Mouse (Mus musculus): ENCODE measurements at regions not wholly inside any gene's neighbourhood (a gene's known extent, or its start where the extent isn't known, plus 50 kb on each side); places are given as distances from the start of the nearest gene placed in this dataset.

DNA sequence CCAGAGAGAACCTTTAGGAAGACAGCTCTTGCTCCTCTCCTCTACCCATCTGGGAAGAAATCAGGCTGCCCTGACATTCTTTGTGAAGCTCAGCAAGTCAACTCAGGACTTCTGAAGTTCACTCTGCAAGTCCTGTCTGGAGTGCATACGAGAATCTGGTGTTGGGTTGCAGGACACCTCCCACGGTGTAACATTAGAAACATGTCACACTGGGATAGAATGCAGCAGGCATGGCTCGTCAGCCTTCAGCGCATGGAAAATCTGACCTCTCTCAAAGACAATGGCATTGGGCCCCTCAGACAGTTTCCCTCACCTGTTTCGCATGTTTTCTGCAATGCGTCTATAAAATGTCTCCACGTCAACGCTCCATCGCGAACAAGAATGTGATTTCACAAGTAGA, 251.5 kb downstream of the Fgf9 start:
- WGBS: 91% methylated on average over 10 of the region's 10 CpGs
- no peak overlapping the region for H3K27ac ChIP-seq (ENCODE audit: insufficient read depth, low read length)

DNA sequence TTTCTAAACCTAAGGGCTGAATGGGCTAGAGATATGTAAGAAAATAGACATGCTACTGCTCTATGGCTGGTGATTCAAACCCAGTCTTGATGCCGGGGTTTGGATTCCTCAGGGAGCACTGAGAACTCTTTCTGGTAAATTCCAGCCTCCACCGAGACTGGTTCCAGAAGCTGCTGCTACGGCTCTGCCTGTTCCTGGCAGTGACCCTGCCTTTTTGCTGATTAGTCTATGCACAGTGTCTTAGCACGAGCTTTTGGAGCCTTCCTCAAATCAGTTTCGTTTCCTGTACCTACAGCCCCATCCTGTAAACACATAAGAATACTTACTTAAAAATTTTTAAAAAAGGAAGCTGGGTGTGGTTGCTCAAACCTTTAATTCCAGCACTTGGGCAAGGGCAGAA, 250.9 kb downstream of the Fgf9 start:
- Histone ChIP-seq H3K27me3 (ENCODE audit: control insufficient read depth, insufficient read depth, low read length) (no peaks in the 10 kb centered on the region), H3K36me3 (ENCODE audit: control insufficient read depth, insufficient read depth, low read length) (no peaks in the 10 kb centered on the region), H3K4me1 (ENCODE audit: control insufficient read depth, insufficient read depth, insufficient read length) (no peaks in the 10 kb centered on the region), H3K4me3 (ENCODE audit: extremely low read depth, insufficient read depth, insufficient read length) (no peak overlapping the region), H3K27ac (ENCODE audit: insufficient read depth, low read length) (no peak overlapping the region)
- no peak for TF ChIP-seq CTCF (IDR thresholded peaks at IDR 0.05; ENCODE audit: extremely low read depth, insufficient read depth, insufficient read length, insufficient replicate concordance)
- no peak for TF ChIP-seq POLR2A (IDR thresholded peaks at IDR 0.05; ENCODE audit: low read depth, low read length)
- 40% methylated on average over 5 of the region's 5 CpGs for WGBS
- peak in 1 of 2 experiments; percentile 29 for DNase-seq (ENCODE audit: low read depth in 1 of 2, low spot score in 2 of 2)

More for the DNA sequence above, 251.5 kb downstream of the Fgf9 start:
- Histone ChIP-seq H3K27me3 (ENCODE audit: control insufficient read depth, insufficient read depth, low read length) (no peaks in the 10 kb centered on the region), H3K4me3 (ENCODE audit: extremely low read depth, insufficient read depth, insufficient read length) (no peak overlapping the region), H3K36me3 (ENCODE audit: control insufficient read depth, insufficient read depth, low read length) (no peaks in the 10 kb centered on the region), H3K4me1 (ENCODE audit: control insufficient read depth, insufficient read depth, insufficient read length) (no peaks in the 10 kb centered on the region)
- DNase-seq (ENCODE audit: low read depth in 1 of 2, low spot score in 2 of 2): no peak
- TF ChIP-seq POLR2A (IDR thresholded peaks at IDR 0.05; ENCODE audit: low read depth, low read length): no peak

DNA sequence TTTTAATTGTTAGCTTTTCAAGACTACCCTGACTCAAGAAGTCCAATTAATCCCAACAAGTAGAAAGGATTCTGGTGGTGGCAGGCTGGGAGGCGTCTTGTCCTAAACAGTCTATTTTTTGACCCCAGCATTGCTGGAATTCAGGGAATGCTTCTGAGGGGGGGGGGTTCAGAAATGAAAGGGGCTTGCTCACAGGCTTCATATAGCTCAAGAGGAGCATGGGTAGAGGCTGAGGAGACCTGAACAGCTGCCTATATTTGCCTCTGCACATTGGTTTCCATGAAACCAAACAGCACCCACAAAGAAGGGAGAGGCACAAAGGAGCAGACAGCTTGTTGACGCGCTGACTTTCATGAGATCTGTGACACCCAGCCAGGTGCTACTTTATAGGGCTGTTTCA, 247.3 kb downstream of the Fgf9 start:
- no peak for TF ChIP-seq POLR2A (IDR thresholded peaks at IDR 0.05; ENCODE audit: low read depth, low read length)
- TF ChIP-seq CTCF (IDR thresholded peaks at IDR 0.05; ENCODE audit: extremely low read depth, insufficient read depth, insufficient read length, insufficient replicate concordance): no peak
- H3K4me1 ChIP-seq (ENCODE audit: control insufficient read depth, insufficient read depth, insufficient read length): no peaks in the 10 kb centered on the region
- H3K27ac ChIP-seq (ENCODE audit: insufficient read depth, low read length): no peak overlapping the region
- 93% methylated on average over 3 of the region's 3 CpGs for WGBS
- no peak for DNase-seq (ENCODE audit: low read depth in 1 of 2, low spot score in 2 of 2)
- H3K36me3 ChIP-seq (ENCODE audit: control insufficient read depth, insufficient read depth, low read length): no peaks in the 10 kb centered on the region
- no peaks in the 10 kb centered on the region for H3K27me3 ChIP-seq (ENCODE audit: control insufficient read depth, insufficient read depth, low read length)
- no peak overlapping the region for H3K4me3 ChIP-seq (ENCODE audit: extremely low read depth, insufficient read depth, insufficient read length)

GRCm38 (mm10) chr14:58317231-58317630, 246.9 kb downstream of the Fgf9 start:
- H3K36me3 ChIP-seq (ENCODE audit: control insufficient read depth, insufficient read depth, low read length): no peaks in the 10 kb centered on the region
- no peak overlapping the region for H3K4me3 ChIP-seq (ENCODE audit: extremely low read depth, insufficient read depth, insufficient read length)
- H3K4me1 ChIP-seq (ENCODE audit: control insufficient read depth, insufficient read depth, insufficient read length): no peaks in the 10 kb centered on the region
- H3K27ac ChIP-seq (ENCODE audit: insufficient read depth, low read length): no peak overlapping the region
- TF ChIP-seq CTCF (IDR thresholded peaks at IDR 0.05; ENCODE audit: extremely low read depth, insufficient read depth, insufficient read length, insufficient replicate concordance) (no peak), POLR2A (IDR thresholded peaks at IDR 0.05; ENCODE audit: low read depth, low read length) (no peak)
- WGBS: 63% methylated on average over 4 of the region's 4 CpGs
- no peaks in the 10 kb centered on the region for H3K27me3 ChIP-seq (ENCODE audit: control insufficient read depth, insufficient read depth, low read length)
- peak in 1 of 2 experiments; percentile 47 for DNase-seq (ENCODE audit: low read depth in 1 of 2, low spot score in 2 of 2)

- no peak for TF ChIP-seq POLR2A (IDR thresholded peaks at IDR 0.05; ENCODE audit: low read depth, low read length)
- Histone ChIP-seq H3K4me1 (ENCODE audit: control insufficient read depth, insufficient read depth, insufficient read length) (no peaks in the 10 kb centered on the region), H3K36me3 (ENCODE audit: control insufficient read depth, insufficient read depth, low read length) (no peaks in the 10 kb centered on the region), H3K4me3 (ENCODE audit: extremely low read depth, insufficient read depth, insufficient read length) (no peak overlapping the region), H3K27ac (ENCODE audit: insufficient read depth, low read length) (no peak overlapping the region), H3K27me3 (ENCODE audit: control insufficient read depth, insufficient read depth, low read length) (no peaks in the 10 kb centered on the region)
- no peak for DNase-seq (ENCODE audit: low read depth in 1 of 2, low spot score in 2 of 2)
- 90% methylated on average over 6 of the region's 6 CpGs for WGBS
Observed at GRCm38 (mm10) chr14:58307695-58308094, 237.3 kb downstream of the Fgf9 start.

DNA sequence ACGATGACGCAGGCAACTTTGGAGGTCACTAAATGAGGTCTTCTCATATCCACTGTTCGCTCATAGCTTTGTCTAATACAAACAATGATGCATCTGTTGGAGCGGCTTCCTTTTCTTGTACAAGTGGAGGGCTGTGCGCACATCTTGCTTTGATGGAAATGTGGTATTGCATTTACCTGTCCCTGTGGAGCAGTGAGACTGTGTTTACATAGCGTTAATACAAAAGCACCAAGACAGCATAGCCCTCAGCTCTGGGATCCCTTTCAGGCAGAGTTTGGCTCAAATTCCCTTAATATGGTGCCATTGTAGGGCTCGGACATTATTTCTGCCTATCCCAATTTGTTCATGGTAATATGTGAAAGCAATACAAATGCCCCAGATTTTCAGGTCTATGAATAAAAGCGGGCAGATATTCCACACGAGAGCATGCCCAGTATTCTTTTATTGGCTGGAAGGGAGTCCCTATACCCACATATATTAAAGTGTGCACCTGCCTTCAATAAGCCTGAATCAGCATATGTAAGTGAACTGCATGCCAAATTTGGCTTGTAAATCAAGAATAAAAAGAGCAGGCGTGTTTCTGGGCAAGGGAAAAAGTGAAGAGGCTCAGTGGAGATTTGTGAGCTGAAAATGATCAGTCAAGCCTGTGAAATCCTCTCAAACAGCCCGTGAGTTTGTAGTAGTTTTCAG, 236.6 kb downstream of the Fgf9 start:
- Histone ChIP-seq H3K4me3 (ENCODE audit: extremely low read depth, insufficient read depth, insufficient read length) (no peak overlapping the region), H3K27me3 (ENCODE audit: control insufficient read depth, insufficient read depth, low read length) (no peaks in the 10 kb centered on the region), H3K36me3 (ENCODE audit: control insufficient read depth, insufficient read depth, low read length) (no peaks in the 10 kb centered on the region), H3K4me1 (ENCODE audit: control insufficient read depth, insufficient read depth, insufficient read length) (no peaks in the 10 kb centered on the region), H3K27ac (ENCODE audit: insufficient read depth, low read length) (no peak overlapping the region)
- 84% methylated on average over 11 of the region's 11 CpGs for WGBS
- DNase-seq (ENCODE audit: low read depth in 1 of 2, low spot score in 2 of 2): no peak
- TF ChIP-seq CTCF (IDR thresholded peaks at IDR 0.05; ENCODE audit: extremely low read depth, insufficient read depth, insufficient read length, insufficient replicate concordance) (no peak), POLR2A (IDR thresholded peaks at IDR 0.05; ENCODE audit: low read depth, low read length) (no peak)

- H3K36me3 ChIP-seq (ENCODE audit: control insufficient read depth, insufficient read depth, low read length): no peaks in the 10 kb centered on the region
- no peaks in the 10 kb centered on the region for H3K27me3 ChIP-seq (ENCODE audit: control insufficient read depth, insufficient read depth, low read length)
- WGBS: 76% methylated on average over 10 of the region's 10 CpGs
- H3K27ac ChIP-seq (ENCODE audit: insufficient read depth, low read length): no peak overlapping the region
- H3K4me1 ChIP-seq (ENCODE audit: control insufficient read depth, insufficient read depth, insufficient read length): no peaks in the 10 kb centered on the region
- DNase-seq (ENCODE audit: low read depth in 1 of 2, low spot score in 2 of 2): no peak
- no peak overlapping the region for H3K4me3 ChIP-seq (ENCODE audit: extremely low read depth, insufficient read depth, insufficient read length)
- TF ChIP-seq POLR2A (IDR thresholded peaks at IDR 0.05; ENCODE audit: low read depth, low read length): no peak
- no peak for TF ChIP-seq CTCF (IDR thresholded peaks at IDR 0.05; ENCODE audit: extremely low read depth, insufficient read depth, insufficient read length, insufficient replicate concordance)
Observed at GRCm38 (mm10) chr14:58300411-58300887, 230.1 kb downstream of the Fgf9 start.

Data from spleen, adult 2 months (tissue).